Mouse (Mus musculus) cerebellum, postnatal 36 days (tissue): ENCODE measurements around the gene Olfr1085.
"Not testable (repeated sequence)": the region's sequence is repeated elsewhere in the genome, so short reads cannot be mapped to it uniquely, and the experiment has no call there.

Experiments
- DNase-seq, 2 experiments: peaks; one replicate each; pipeline ENCODE4 v3.0.0; 2021 to 2022; ENCODE audit warnings: mixed read lengths in 2 of 2

Olfr1085 gene

GRCm38 (mm10) chr2:86661919-86662318 lies at the start of gene Olfr1085:
Olfr1085 (minus strand) TSS chr2:86662019.
- DNase-seq: no peak

- no peak for DNase-seq
Measured at GRCm38 (mm10) chr2:86698295-86698694, 36.5 kb upstream of the Olfr1085 start, which contains the start of gene Olfr1087. Olfr1087 (minus strand) TSS chr2:86698395.

- no peak for DNase-seq
Measured at GRCm38 (mm10) chr2:86679992-86680391, 18.2 kb upstream of the Olfr1085 start, which contains the start of gene Olfr1086. Olfr1086 (minus strand) TSS chr2:86680092.

GRCm38 (mm10) chr2:86639625-86640024 lies 22.2 kb downstream of the Olfr1085 start, which contains the start of gene Olfr1084:
Olfr1084 (minus strand) TSS chr2:86639725.
- DNase-seq: not testable (repeated sequence)
